Mouse (Mus musculus) CH12F3 (cell line): ENCODE data around the gene Tpp2.
"Not testable (repeated sequence)": the region's sequence is repeated elsewhere in the genome, so short reads cannot be mapped to it uniquely, and the experiment has no call there.

ENCODE experiments used
- in situ Hi-C: fragments of 300-500 bp; cut with MboI; formaldehyde crosslinking; loops from 2 replicates; pipeline ENCODE4 v1.14.3; 2020; ENCODE audit warnings: low sequenced_read_pairs

The Tpp2 gene

GRCm38 (mm10) chr1:44004513-44004912 lies 71.1 kb downstream of the Tpp2 start:
- in situ Hi-C loops: no loop called here

GRCm38 (mm10) chr1:44015556-44015955 lies 82.1 kb downstream of the Tpp2 start:
- in situ Hi-C loops: no loop called here

- in situ Hi-C loops: no loop called here
Observed at GRCm38 (mm10) chr1:44019934-44020333, 86.5 kb downstream of the Tpp2 start, which contains the start of gene Mettl21c. TSS of gene Mettl21c (minus strand) at chr1:44020034.

- in situ Hi-C loops: no loop called here
Observed at GRCm38 (mm10) chr1:44022656-44023055, 89.2 kb downstream of the Tpp2 start.

GRCm38 (mm10) chr1:44027651-44028050 lies 94.2 kb downstream of the Tpp2 start:
- in situ Hi-C loops: no loop called here

- in situ Hi-C loops: no loop called here
Observed at GRCm38 (mm10) chr1:44032213-44032612, 98.8 kb downstream of the Tpp2 start.

GRCm38 (mm10) chr1:44032948-44033347 lies 99.5 kb downstream of the Tpp2 start:
- in situ Hi-C loops: no loop called here

GRCm38 (mm10) chr1:44041797-44042554 lies 108.5 kb downstream of the Tpp2 start:
- in situ Hi-C loops: no loop called here

- in situ Hi-C loops: no loop called here
Observed at GRCm38 (mm10) chr1:44042555-44042915, 109.1 kb downstream of the Tpp2 start.

GRCm38 (mm10) chr1:44045689-44046088 lies 112.2 kb downstream of the Tpp2 start:
- in situ Hi-C loops: not testable (repeated sequence)

- in situ Hi-C loops: no loop called here
Observed at GRCm38 (mm10) chr1:44046556-44046955, 113.1 kb downstream of the Tpp2 start.
